In genomic region chr1:193145101-193145500, GRCm38 (mm10) we compare ENCODE assay signal across 16 mouse cellular contexts. TPM values are rescaled to one million over a fixed set of nuclear protein-coding genes. Genes with fewer than 3 reads are reported as not detected.
A peak's percentile ranks its signal among the peaks of the same experiment; 100 is the strongest.
DNase-seq lines count a peak whose midpoint lies in the region; ATAC-seq lines count a peak whose summit lies in the region.
"Had no signal": no experiment of that assay in that cellular context is flagged by ENCODE, and none has a peak within 500 bp of the region (broad histone marks: within the 10 kb centered on the region; RNA-seq: fewer than 3 reads in every experiment).

No protein-coding gene starts in this region.

- DNase-seq in thymus, postnatal 4 days = peak; percentile 48
- no peak for DNase-seq in thymus, postnatal 36 days
- no peak for DNase-seq in frontal cortex, adult 2 months (ENCODE audit: extremely low spot score in 1 of 2, low spot score in 1 of 2)
- no peak for DNase-seq in gastrocnemius, postnatal 36 days
- DNase-seq: adrenal gland, adult 2 months; adrenal gland, postnatal 10 days; adrenal gland, postnatal 25 days; cerebellum, adult 11 months; cerebellum, adult 9-10 months; cerebellum, postnatal 10 days; embryo, embryonic 11 days had no signal

- ATAC-seq in granulocyte monocyte progenitor cell, adult 5-6 weeks (replicated peaks; ENCODE audit: poor library complexity, severe bottlenecking) = peak; percentile 91
- peak; percentile 84 for ATAC-seq in megakaryocyte progenitor cell, adult 5-6 weeks (replicated peaks; ENCODE audit: poor library complexity)
- ATAC-seq: forebrain, embryonic 14.5 days; forebrain, embryonic 16.5 days had no signal

- intact Hi-C loops in gastrocnemius, postnatal 36 days (cut with DNase I) = no loop called here

RNA-seq across cellular contexts. Expression of gene Irf6, which starts 7.8 kb away (rescaled TPM):
- total RNA-seq in granulocyte monocyte progenitor cell, adult 5-6 weeks (2014; fragmentation: Nextera tagmentation) = not detected in 2 replicates
- total RNA-seq in granulocyte monocyte progenitor cell, adult 5-6 weeks (2017) = 0.22 TPM in 1 of 2 replicates, not detected in the other
- 0.10 and 0.89 TPM in 2 replicates for total RNA-seq in megakaryocyte progenitor cell, adult 5-6 weeks (2015)
- total RNA-seq in megakaryocyte progenitor cell, adult 5-6 weeks (2017) = 0.10 and 0.46 TPM in 2 replicates
- polyA plus RNA-seq in frontal cortex, adult 2 months (2012; rRNA removed) = 0.84 and 1.9 TPM in 2 replicates
- under 1 TPM; 0.41 to 0.54 TPM for total RNA-seq in gastrocnemius, postnatal 36 days (2021)
- polyA plus RNA-seq: erythroblast, embryonic 14.5 days had no signal

RNA-seq across cellular contexts. Expression of gene Diexf, which starts 15.0 kb away (rescaled TPM):
- total RNA-seq in granulocyte monocyte progenitor cell, adult 5-6 weeks (2014; fragmentation: Nextera tagmentation) = 26.3 and 40.3 TPM in 2 replicates
- 21.9 and 26.1 TPM in 2 replicates for total RNA-seq in granulocyte monocyte progenitor cell, adult 5-6 weeks (2017)
- total RNA-seq in megakaryocyte progenitor cell, adult 5-6 weeks (2015) = 11.3 and 15.1 TPM in 2 replicates
- total RNA-seq in megakaryocyte progenitor cell, adult 5-6 weeks (2017) = 20.7 and 33.6 TPM in 2 replicates
- 17.9 and 18.5 TPM in 2 replicates for polyA plus RNA-seq in frontal cortex, adult 2 months (2012; rRNA removed)
- total RNA-seq in gastrocnemius, postnatal 36 days (2021) = 1 to 10 TPM; 6.0 to 7.6 TPM

RNA-seq across cellular contexts. Expression of gene A130010J15Rik, which starts 22.7 kb away (rescaled TPM):
- 6.2 and 6.7 TPM in 2 replicates for total RNA-seq in granulocyte monocyte progenitor cell, adult 5-6 weeks (2014; fragmentation: Nextera tagmentation)
- total RNA-seq in granulocyte monocyte progenitor cell, adult 5-6 weeks (2017) = 7.0 and 13.9 TPM in 2 replicates
- 5.1 and 6.5 TPM in 2 replicates for total RNA-seq in megakaryocyte progenitor cell, adult 5-6 weeks (2015)
- 11.8 and 14.0 TPM in 2 replicates for total RNA-seq in megakaryocyte progenitor cell, adult 5-6 weeks (2017)
- 3.6 and 4.8 TPM in 2 replicates for polyA plus RNA-seq in frontal cortex, adult 2 months (2012; rRNA removed)
- total RNA-seq in gastrocnemius, postnatal 36 days (2021) = 1 to 10 TPM; 2.2 to 3.6 TPM
- polyA plus RNA-seq: erythroblast, embryonic 14.5 days had no signal

RNA-seq across cellular contexts. Expression of gene Traf3ip3, which starts 56.4 kb away (rescaled TPM):
- 77.4 and 94.9 TPM in 2 replicates for total RNA-seq in granulocyte monocyte progenitor cell, adult 5-6 weeks (2014; fragmentation: Nextera tagmentation)
- 61.3 and 96.4 TPM in 2 replicates for total RNA-seq in granulocyte monocyte progenitor cell, adult 5-6 weeks (2017)
- 40.9 and 44.1 TPM in 2 replicates for total RNA-seq in megakaryocyte progenitor cell, adult 5-6 weeks (2015)
- total RNA-seq in megakaryocyte progenitor cell, adult 5-6 weeks (2017) = 75.9 and 85.8 TPM in 2 replicates
- polyA plus RNA-seq in frontal cortex, adult 2 months (2012; rRNA removed) = 1.00 and 1.6 TPM in 2 replicates
- 1 to 10 TPM; 1.1 to 2.9 TPM for total RNA-seq in gastrocnemius, postnatal 36 days (2021)
- polyA plus RNA-seq: erythroblast, embryonic 14.5 days had no signal
